Mouse (Mus musculus): ENCODE data around the gene Pdgfc. TPM values are rescaled to one million over a fixed set of nuclear protein-coding genes. Genes with fewer than 3 reads are reported as not detected.

Gene Pdgfc
- polyA plus RNA-seq, 2 experiments, result 0.32 to 0.37 TPM

GRCm38 (mm10) chr3:81028361-81028760, 7.9 kb upstream of the Pdgfc start:
- Histone ChIP-seq H3K9ac (replicated peaks) (no peak overlapping the region), H3K4me2 (ENCODE audit: low read depth) (no peak overlapping the region), H3K27ac (no peak overlapping the region), H3K27me3 (ENCODE audit: control insufficient read depth, insufficient read depth, low read length) (no peaks in the 10 kb centered on the region), H3K36me3 (replicated peaks; ENCODE audit: control insufficient read depth, insufficient read depth, low read depth) (no peaks in the 10 kb centered on the region), H3K4me3 (ENCODE audit: insufficient read depth in 1 of 2, low read depth in 2 of 2, low read length in 2 of 2) (no peak overlapping the region), H3K9me3 (ENCODE audit: control insufficient read depth, low read length) (no peaks in the 10 kb centered on the region), H3K4me1 (replicated peaks; ENCODE audit: control insufficient read depth in 2 of 2, insufficient read depth in 2 of 2, low read length in 1 of 2) (no peaks in the 10 kb centered on the region)
- 68% methylated on average over 3 of the region's 3 CpGs for WGBS (ENCODE audit: insufficient replicate concordance)
- no peak for DNase-seq (ENCODE audit: low read depth in 3 of 3, low spot score in 3 of 3)
- no peak for ATAC-seq (ENCODE audit: insufficient read depth)
- TF ChIP-seq EP300 (IDR thresholded peaks at IDR 0.05; ENCODE audit: low read depth) (no peak), CTCF (IDR thresholded peaks at IDR 0.05; ENCODE audit: low read depth) (no peak)

DNA sequence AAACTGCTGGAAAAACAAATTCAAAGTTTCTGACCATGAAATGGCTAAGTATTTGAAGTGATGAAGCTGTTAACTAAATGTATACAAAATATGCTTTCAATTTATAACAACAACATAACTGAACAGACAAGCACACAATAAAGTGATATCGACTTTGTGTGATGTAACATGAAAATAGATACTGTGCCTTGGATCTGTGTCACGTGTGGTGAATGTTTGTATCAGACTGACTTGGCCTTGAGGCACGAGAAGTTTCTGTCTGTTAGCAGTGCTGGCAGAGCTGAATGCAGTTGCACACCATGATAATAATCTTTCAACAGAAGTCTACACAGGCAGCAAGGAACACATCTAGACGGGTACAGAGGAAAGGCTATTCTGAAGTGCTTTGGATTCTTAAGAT, 6.9 kb upstream of the Pdgfc start:
- Histone ChIP-seq H3K4me1 (replicated peaks; ENCODE audit: control insufficient read depth in 2 of 2, insufficient read depth in 2 of 2, low read length in 1 of 2) (no peaks in the 10 kb centered on the region), H3K9me3 (ENCODE audit: control insufficient read depth, low read length) (no peaks in the 10 kb centered on the region), H3K9ac (replicated peaks) (no peak overlapping the region), H3K36me3 (replicated peaks; ENCODE audit: control insufficient read depth, insufficient read depth, low read depth) (no peaks in the 10 kb centered on the region), H3K4me2 (ENCODE audit: low read depth) (no peak overlapping the region), H3K27ac (no peak overlapping the region), H3K27me3 (ENCODE audit: control insufficient read depth, insufficient read depth, low read length) (no peaks in the 10 kb centered on the region), H3K4me3 (ENCODE audit: insufficient read depth in 1 of 2, low read depth in 2 of 2, low read length in 2 of 2) (no peak overlapping the region)
- WGBS (ENCODE audit: insufficient replicate concordance), result 46% methylated on average over 4 of the region's 4 CpGs
- no peak for ATAC-seq (ENCODE audit: insufficient read depth)
- TF ChIP-seq CTCF (IDR thresholded peaks at IDR 0.05; ENCODE audit: low read depth) (no peak), EP300 (IDR thresholded peaks at IDR 0.05; ENCODE audit: low read depth) (no peak)
- no peak for DNase-seq (ENCODE audit: low read depth in 3 of 3, low spot score in 3 of 3)

GRCm38 (mm10) chr3:81029909-81030308, 6.3 kb upstream of the Pdgfc start:
- Histone ChIP-seq H3K27me3 (ENCODE audit: control insufficient read depth, insufficient read depth, low read length) (no peaks in the 10 kb centered on the region), H3K27ac (no peak overlapping the region), H3K4me3 (ENCODE audit: insufficient read depth in 1 of 2, low read depth in 2 of 2, low read length in 2 of 2) (no peak overlapping the region), H3K36me3 (replicated peaks; ENCODE audit: control insufficient read depth, insufficient read depth, low read depth) (no peaks in the 10 kb centered on the region), H3K9me3 (ENCODE audit: control insufficient read depth, low read length) (no peaks in the 10 kb centered on the region), H3K9ac (replicated peaks) (no peak overlapping the region), H3K4me1 (replicated peaks; ENCODE audit: control insufficient read depth in 2 of 2, insufficient read depth in 2 of 2, low read length in 1 of 2) (no peaks in the 10 kb centered on the region), H3K4me2 (ENCODE audit: low read depth) (no peak overlapping the region)
- TF ChIP-seq CTCF (IDR thresholded peaks at IDR 0.05; ENCODE audit: low read depth), result no peak
- no peak for TF ChIP-seq EP300 (IDR thresholded peaks at IDR 0.05; ENCODE audit: low read depth)
- 61% methylated on average over 3 of the region's 3 CpGs for WGBS (ENCODE audit: insufficient replicate concordance)
- no peak for DNase-seq (ENCODE audit: low read depth in 3 of 3, low spot score in 3 of 3)
- no peak for ATAC-seq (ENCODE audit: insufficient read depth)

DNA sequence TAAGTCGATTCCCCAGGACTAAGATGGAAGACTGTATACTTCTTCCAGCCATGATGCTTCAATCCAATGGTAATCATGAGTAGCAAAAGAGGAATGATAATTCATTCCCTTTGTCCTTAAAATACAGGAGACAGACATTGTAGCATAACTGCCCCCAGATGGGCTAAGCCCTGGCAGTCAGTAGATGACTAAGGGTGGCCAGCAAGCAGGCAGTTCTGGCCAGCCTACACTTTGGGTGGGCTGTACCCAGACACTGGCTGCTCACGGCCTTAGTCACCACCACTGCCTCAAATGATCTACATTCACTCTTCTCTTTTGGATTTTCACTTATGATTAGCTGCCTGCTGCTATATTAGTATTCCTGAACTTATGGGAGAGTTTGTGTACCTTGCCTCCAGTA, 5.9 kb upstream of the Pdgfc start:
- Histone ChIP-seq H3K4me3 (ENCODE audit: insufficient read depth in 1 of 2, low read depth in 2 of 2, low read length in 2 of 2) (no peak overlapping the region), H3K9ac (replicated peaks) (no peak overlapping the region), H3K36me3 (replicated peaks; ENCODE audit: control insufficient read depth, insufficient read depth, low read depth) (no peaks in the 10 kb centered on the region), H3K27me3 (ENCODE audit: control insufficient read depth, insufficient read depth, low read length) (no peaks in the 10 kb centered on the region), H3K27ac (no peak overlapping the region), H3K4me2 (ENCODE audit: low read depth) (no peak overlapping the region), H3K4me1 (replicated peaks; ENCODE audit: control insufficient read depth in 2 of 2, insufficient read depth in 2 of 2, low read length in 1 of 2) (no peaks in the 10 kb centered on the region), H3K9me3 (ENCODE audit: control insufficient read depth, low read length) (no peaks in the 10 kb centered on the region)
- 67% methylated on average over 2 of the region's 2 CpGs for WGBS (ENCODE audit: insufficient replicate concordance)
- ATAC-seq (ENCODE audit: insufficient read depth), result no peak
- TF ChIP-seq EP300 (IDR thresholded peaks at IDR 0.05; ENCODE audit: low read depth), result no peak
- TF ChIP-seq CTCF (IDR thresholded peaks at IDR 0.05; ENCODE audit: low read depth), result no peak
- DNase-seq (ENCODE audit: low read depth in 3 of 3, low spot score in 3 of 3), result no peak

- Histone ChIP-seq H3K27me3 (ENCODE audit: control insufficient read depth, insufficient read depth, low read length) (peaks cover 13% of the 10 kb centered on the region), H3K4me1 (replicated peaks; ENCODE audit: control insufficient read depth in 2 of 2, insufficient read depth in 2 of 2, low read length in 1 of 2) (no peaks in the 10 kb centered on the region), H3K9me3 (ENCODE audit: control insufficient read depth, low read length) (no peaks in the 10 kb centered on the region), H3K36me3 (replicated peaks; ENCODE audit: control insufficient read depth, insufficient read depth, low read depth) (no peaks in the 10 kb centered on the region), H3K4me3 (ENCODE audit: insufficient read depth in 1 of 2, low read depth in 2 of 2, low read length in 2 of 2) (no peak overlapping the region), H3K4me2 (ENCODE audit: low read depth) (no peak overlapping the region), H3K9ac (replicated peaks) (no peak overlapping the region), H3K27ac (no peak overlapping the region)
- ATAC-seq (ENCODE audit: insufficient read depth), result no peak
- DNase-seq (ENCODE audit: low read depth in 3 of 3, low spot score in 3 of 3), result no peak
- WGBS (ENCODE audit: insufficient replicate concordance), result 46% methylated on average over 4 of the region's 4 CpGs
- TF ChIP-seq EP300 (IDR thresholded peaks at IDR 0.05; ENCODE audit: low read depth) (no peak), CTCF (IDR thresholded peaks at IDR 0.05; ENCODE audit: low read depth) (no peak)
These were observed 4.2 kb upstream of the Pdgfc start for GRCm38 (mm10) chr3:81032014-81032413.

Data from liver, embryonic 14.5 days (tissue).